27 mouse cellular contexts compared by ENCODE assay signal in the genomic region with DNA sequence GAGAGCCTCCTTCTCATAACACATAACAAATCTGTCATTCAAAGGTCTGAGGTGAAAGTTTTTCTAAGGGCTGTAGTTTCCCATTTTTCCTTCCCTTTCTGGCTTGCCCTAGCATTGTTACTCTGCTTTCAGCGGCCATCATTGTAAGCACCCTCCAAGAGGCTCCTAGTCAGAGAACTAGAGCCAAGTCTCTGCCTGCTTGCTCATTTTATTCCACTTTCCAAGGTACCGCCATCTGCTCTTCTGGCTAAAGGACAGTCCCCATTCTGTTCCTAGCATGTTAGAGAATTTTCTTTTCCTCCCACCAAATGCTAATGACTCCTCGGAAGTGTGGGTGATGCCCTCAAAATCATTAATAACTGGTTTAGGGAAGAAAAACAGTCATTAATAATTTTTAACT.
DNase-seq lines count a peak whose midpoint lies in the region; ATAC-seq and TF ChIP-seq lines count a peak whose summit lies in the region.
"Had no signal": no experiment of that assay in that cellular context is flagged by ENCODE, and none has a peak within 500 bp of the region (broad histone marks: within the 10 kb centered on the region; RNA-seq: fewer than 3 reads in every experiment).

No protein-coding gene starts in this region.

- no peaks in the 10 kb centered on the region for H3K36me3 ChIP-seq in forebrain, embryonic 14.5 days (ENCODE audit: control insufficient read depth, insufficient read depth, low read length)
- no peaks in the 10 kb centered on the region for H3K36me3 ChIP-seq in forebrain, embryonic 10.5 days (replicated peaks)
- no peaks in the 10 kb centered on the region for H3K36me3 ChIP-seq in midbrain, postnatal 0 days (ENCODE audit: insufficient read depth, low read length)
- no peaks in the 10 kb centered on the region for H3K36me3 ChIP-seq in midbrain, embryonic 15.5 days (replicated peaks)
- H3K36me3 ChIP-seq: forebrain, embryonic 12.5 days; heart, embryonic 12.5 days; hindbrain, embryonic 13.5 days; limb, embryonic 13.5 days; liver, embryonic 12.5 days; midbrain, embryonic 10.5 days; neural tube, embryonic 15.5 days; stomach, embryonic 15.5 days had no signal

- H3K4me3 ChIP-seq in forebrain, embryonic 14.5 days (ENCODE audit: low read depth, low read length): no peak overlapping the region
- no peak overlapping the region for H3K4me3 ChIP-seq in forebrain, embryonic 10.5 days
- H3K4me3 ChIP-seq in midbrain, postnatal 0 days (ENCODE audit: low read depth, low read length): no peak overlapping the region
- no peak overlapping the region for H3K4me3 ChIP-seq in midbrain, embryonic 15.5 days
- H3K4me3 ChIP-seq: forebrain, embryonic 12.5 days; heart, embryonic 12.5 days; hindbrain, embryonic 13.5 days; layer of hippocampus, adult 2 months; limb, embryonic 13.5 days; liver, embryonic 12.5 days; midbrain, embryonic 10.5 days; neural tube, embryonic 15.5 days; stomach, embryonic 15.5 days had no signal

- no peak overlapping the region for H3K27ac ChIP-seq in forebrain, embryonic 14.5 days (ENCODE audit: low read depth, low read length)
- H3K27ac ChIP-seq in forebrain, embryonic 10.5 days: no peak overlapping the region
- H3K27ac ChIP-seq in midbrain, postnatal 0 days (ENCODE audit: low read depth, low read length): no peak overlapping the region
- H3K27ac ChIP-seq in midbrain, embryonic 15.5 days: no peak overlapping the region
- H3K27ac ChIP-seq: forebrain, embryonic 12.5 days; hindbrain, embryonic 13.5 days; layer of hippocampus, adult 2 months; limb, embryonic 13.5 days; liver, embryonic 12.5 days; midbrain, embryonic 10.5 days; neural tube, embryonic 15.5 days; stomach, embryonic 15.5 days had no signal

- no peak overlapping the region for H3K4me2 ChIP-seq in forebrain, embryonic 14.5 days (ENCODE audit: low read length)
- H3K4me2 ChIP-seq in midbrain, postnatal 0 days (ENCODE audit: low read depth, low read length, poor library complexity, severe bottlenecking): no peak overlapping the region
- no peak overlapping the region for H3K4me2 ChIP-seq in midbrain, embryonic 15.5 days
- H3K4me2 ChIP-seq: forebrain, embryonic 12.5 days; heart, embryonic 12.5 days; hindbrain, embryonic 13.5 days; limb, embryonic 13.5 days; liver, embryonic 12.5 days; neural tube, embryonic 15.5 days; stomach, embryonic 15.5 days had no signal

- DNase-seq in forebrain, embryonic 14.5 days (ENCODE audit: low spot score): peak; percentile 59
- DNase-seq in forebrain, embryonic 10.5 days (ENCODE audit: extremely low spot score, low spot score): no peak
- DNase-seq in midbrain, postnatal 0 days (ENCODE audit: low spot score): peak; percentile 29
- DNase-seq in cerebellum, postnatal 10 days: peak; percentile 79 to 83
- DNase-seq in urinary bladder, adult 2 months (ENCODE audit: low spot score): no peak
- DNase-seq in ovary, adult 18-20 months (ENCODE audit: low spot score): no peak
- DNase-seq: adrenal gland, postnatal 14 days; gastrocnemius, postnatal 25 days; heart, adult 18-20 months; heart, postnatal 10 days; kidney, adult 2 months; kidney, postnatal 14 days; layer of hippocampus, postnatal 36 days; lung, adult 18-20 months; lung, postnatal 10 days; thymus, postnatal 36 days had no signal

- no peaks in the 10 kb centered on the region for H3K9me3 ChIP-seq in forebrain, embryonic 14.5 days (replicated peaks; ENCODE audit: control insufficient read depth, low read length)
- H3K9me3 ChIP-seq in forebrain, embryonic 10.5 days: no peaks in the 10 kb centered on the region
- H3K9me3 ChIP-seq in midbrain, postnatal 0 days (ENCODE audit: low read length): no peaks in the 10 kb centered on the region
- H3K9me3 ChIP-seq in midbrain, embryonic 15.5 days: no peaks in the 10 kb centered on the region
- H3K9me3 ChIP-seq: forebrain, embryonic 12.5 days; heart, embryonic 12.5 days; hindbrain, embryonic 13.5 days; limb, embryonic 13.5 days; liver, embryonic 12.5 days; midbrain, embryonic 10.5 days; neural tube, embryonic 15.5 days; stomach, embryonic 15.5 days had no signal

- WGBS in forebrain, embryonic 14.5 days: 48% methylated on average over 3 of the region's 3 CpGs
- WGBS in forebrain, embryonic 10.5 days: 89% methylated on average over 3 of the region's 3 CpGs
- WGBS in midbrain, postnatal 0 days: 89% methylated on average over 3 of the region's 3 CpGs
- WGBS in midbrain, embryonic 15.5 days: 71% methylated on average over 3 of the region's 3 CpGs

- no peak overlapping the region for H3K9ac ChIP-seq in forebrain, embryonic 14.5 days (ENCODE audit: low read length)
- no peak overlapping the region for H3K9ac ChIP-seq in midbrain, postnatal 0 days (replicated peaks; ENCODE audit: low read length, poor library complexity, severe bottlenecking)
- no peak overlapping the region for H3K9ac ChIP-seq in midbrain, embryonic 15.5 days
- H3K9ac ChIP-seq: forebrain, embryonic 12.5 days; heart, embryonic 12.5 days; hindbrain, embryonic 13.5 days; limb, embryonic 13.5 days; liver, embryonic 12.5 days; neural tube, embryonic 15.5 days; stomach, embryonic 15.5 days had no signal

- peaks cover 7% of the 10 kb centered on the region; the same call in 1 of the 2 replicates for H3K4me1 ChIP-seq in forebrain, embryonic 14.5 days (ENCODE audit: control insufficient read depth, insufficient read depth, low read length)
- H3K4me1 ChIP-seq in forebrain, embryonic 10.5 days: peaks cover 17% of the 10 kb centered on the region
- no peaks in the 10 kb centered on the region for H3K4me1 ChIP-seq in midbrain, postnatal 0 days (ENCODE audit: insufficient read depth, low read length)
- H3K4me1 ChIP-seq in midbrain, embryonic 15.5 days: peaks cover 11% of the 10 kb centered on the region
- H3K4me1 ChIP-seq: liver, embryonic 12.5 days; stomach, embryonic 15.5 days had no signal

- TF ChIP-seq CTCF in midbrain, postnatal 0 days (IDR thresholded peaks at IDR 0.05): no peak

- ATAC-seq in forebrain, embryonic 14.5 days: no peak
- no peak for ATAC-seq in midbrain, postnatal 0 days (ENCODE audit: low FRiP score)
- ATAC-seq in midbrain, embryonic 15.5 days (replicated peaks): no peak
- ATAC-seq: inflammation-experienced regulatory T-cells, adult 6 months; liver, embryonic 12.5 days had no signal

- H3K27me3 ChIP-seq in forebrain, embryonic 14.5 days (replicated peaks; ENCODE audit: control insufficient read depth, insufficient read depth, low read length): no peaks in the 10 kb centered on the region
- H3K27me3 ChIP-seq in forebrain, embryonic 10.5 days (ENCODE audit: poor library complexity, severe bottlenecking): peaks cover 10% of the 10 kb centered on the region
- H3K27me3 ChIP-seq in midbrain, postnatal 0 days (ENCODE audit: insufficient read depth, low read length): 0 out of 2 replicates have a peak, but pooled peaks cover 9% of the 10 kb centered on the region
- H3K27me3 ChIP-seq in midbrain, embryonic 15.5 days (replicated peaks): no peaks in the 10 kb centered on the region
- H3K27me3 ChIP-seq: forebrain, embryonic 12.5 days; heart, embryonic 12.5 days; limb, embryonic 13.5 days; neural tube, embryonic 15.5 days; stomach, embryonic 15.5 days had no signal

Comparison
In these comparisons a context has a peak if more than half of its experiments do, and no peak if none do; other contexts are left out.
1. DNase-seq: peak in forebrain, embryonic 14.5 days (single experiment), midbrain, postnatal 0 days (single experiment) and cerebellum, postnatal 10 days (2 of 2); none in forebrain, embryonic 10.5 days (single experiment), urinary bladder, adult 2 months (single experiment) and ovary, adult 18-20 months (single experiment).